Mouse (Mus musculus) frontal cortex, postnatal 10 days (tissue): ENCODE results near the gene Ky.

Experiments used
- DNase-seq, 2 experiments: peaks; one replicate each; pipeline ENCODE4 v3.0.0; 2022; ENCODE audit warnings: low spot score in 2 of 2, mixed read lengths in 1 of 2

The Ky gene

DNA sequence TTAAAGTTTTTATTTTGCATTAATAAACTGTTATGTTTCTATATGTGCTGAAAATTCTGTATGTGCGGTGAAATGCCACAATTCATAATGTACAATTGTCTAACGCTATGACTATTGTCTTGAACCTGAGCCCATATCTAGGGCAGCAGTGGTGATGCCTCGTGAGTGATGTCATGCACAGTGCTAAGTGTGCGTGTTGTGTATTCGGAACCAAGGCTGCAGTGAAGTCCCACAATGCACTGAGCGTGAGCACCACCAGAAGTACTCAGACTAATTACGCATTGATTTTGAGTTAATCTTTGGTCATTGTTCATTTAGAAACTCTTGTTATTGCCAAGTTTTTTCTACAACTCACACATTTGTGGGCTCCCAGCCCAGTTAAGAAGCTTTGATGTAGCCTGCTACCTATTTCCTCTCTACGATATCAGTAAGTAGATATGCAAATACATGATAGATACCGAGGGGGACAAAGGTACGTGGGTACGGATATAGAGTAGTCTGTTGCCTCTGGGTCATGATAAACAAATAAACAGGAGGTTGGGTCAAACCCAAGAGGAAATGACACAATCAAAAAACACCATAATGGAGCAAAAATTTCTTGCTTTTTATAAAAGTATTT, 3.4 kb upstream of the Ky start:
- no peak for DNase-seq

DNA sequence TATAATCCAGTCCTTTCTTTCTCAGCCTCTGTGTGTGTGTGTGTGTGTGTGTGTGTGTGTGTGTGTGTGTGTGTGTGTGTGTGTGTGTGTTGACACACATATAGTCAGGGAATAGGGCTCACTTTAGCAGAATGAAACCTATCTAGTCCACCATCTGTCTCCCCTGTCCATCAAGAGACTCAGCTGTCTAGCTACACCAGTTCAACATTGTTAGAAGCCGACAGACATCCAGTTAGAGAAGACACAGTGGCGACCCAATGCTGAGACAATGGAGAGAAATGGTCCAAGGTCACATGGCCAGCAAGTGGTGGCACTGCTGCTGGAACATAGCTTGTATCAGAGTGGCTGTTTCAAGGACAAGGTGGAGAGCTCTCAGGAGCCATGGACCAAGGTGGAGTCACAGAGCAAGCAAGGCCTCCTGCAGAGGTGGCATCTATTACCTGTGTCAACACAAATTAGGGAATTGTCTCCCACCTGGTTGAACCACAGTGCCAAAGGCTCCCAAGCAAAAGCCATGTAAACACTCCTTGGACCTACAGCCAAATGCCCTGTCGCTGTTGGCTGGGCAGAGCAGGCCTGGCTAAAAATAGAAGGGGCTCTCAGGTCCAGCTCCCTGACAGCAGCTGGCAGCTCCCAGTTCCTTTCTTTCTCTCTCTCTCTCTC, 703 bp upstream of the Ky start:
- no peak for DNase-seq

DNA sequence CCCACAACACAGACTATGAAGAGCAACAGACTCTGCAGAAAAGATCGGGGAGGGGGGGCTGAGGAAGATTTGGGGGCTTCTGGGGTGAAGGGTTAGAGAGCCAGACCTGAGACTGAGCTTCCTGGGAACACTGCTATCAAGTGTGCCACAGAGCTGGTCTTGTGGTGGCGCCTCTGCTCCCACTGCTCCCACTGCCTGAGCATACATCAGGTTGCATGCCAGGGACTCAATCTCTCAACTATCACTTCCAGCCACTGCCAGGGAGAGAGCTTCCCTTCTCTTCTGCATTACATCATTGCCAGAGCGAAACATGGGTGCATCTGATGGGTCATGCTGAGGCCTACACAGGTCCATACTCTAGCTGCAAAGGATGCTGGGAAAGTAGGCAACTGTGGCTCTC, 2.8 kb downstream of the Ky start:
- DNase-seq: no peak

DNA sequence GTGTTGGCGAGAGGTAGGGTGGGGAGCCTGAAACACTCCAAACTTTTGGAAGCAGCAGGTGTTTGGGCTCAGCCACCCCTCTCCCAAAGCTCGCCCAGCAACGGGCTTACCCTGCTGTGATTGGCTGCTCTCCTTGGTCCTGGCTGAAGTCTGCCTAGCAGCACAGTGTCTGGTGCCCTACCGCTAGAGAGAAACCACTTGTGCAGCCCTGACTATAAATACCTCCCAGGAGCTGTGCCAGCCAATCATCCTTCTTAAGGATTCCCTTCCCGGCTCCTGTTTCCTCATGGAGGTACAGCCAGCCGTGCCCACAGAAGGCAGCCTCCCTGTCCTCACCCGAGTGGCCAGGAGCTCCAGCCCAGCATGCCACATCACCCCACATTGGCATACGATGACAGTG, 5.9 kb downstream of the Ky start:
- DNase-seq: peak in 1 of 2 experiments; percentile 38

DNA sequence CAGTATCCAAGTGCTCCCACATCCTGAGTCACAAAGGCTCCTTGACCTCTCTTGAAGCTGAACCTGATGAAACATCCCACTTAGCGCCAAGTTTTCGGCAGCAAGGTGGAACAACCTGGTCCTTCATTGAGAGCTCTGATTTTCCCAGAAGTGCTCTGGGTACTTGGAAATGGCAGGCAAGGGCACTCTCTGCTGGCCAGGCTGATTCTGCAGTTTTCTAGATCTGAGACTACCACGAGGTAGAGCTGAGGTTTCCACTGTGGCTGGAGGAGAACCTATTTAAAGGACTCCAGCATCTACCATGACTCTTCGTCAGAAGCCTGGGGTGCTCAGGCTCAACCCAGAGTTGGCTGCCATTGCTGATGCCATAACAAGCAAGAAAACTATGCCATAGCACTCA, 8.0 kb downstream of the Ky start:
- no peak for DNase-seq

DNA sequence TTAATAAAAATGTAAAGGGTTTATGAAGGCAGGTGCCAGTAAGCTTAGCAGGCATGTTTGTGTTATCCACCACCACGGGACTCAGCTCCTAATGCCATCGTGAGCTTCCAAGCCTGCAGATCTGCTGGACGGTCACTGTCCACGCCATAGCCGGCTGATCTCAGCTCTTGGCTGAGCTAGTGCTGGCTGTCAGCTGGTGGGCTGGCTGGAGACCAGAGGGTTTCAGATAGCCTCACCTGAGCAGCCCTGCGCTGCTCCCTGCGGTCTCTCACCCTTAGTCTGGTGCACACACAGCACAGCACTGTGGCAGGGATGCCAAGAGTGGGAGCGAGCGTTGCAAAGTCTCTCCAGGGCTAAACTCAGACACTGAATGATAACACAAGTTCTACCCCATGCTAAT, 12.9 kb downstream of the Ky start:
- DNase-seq: no peak

DNA sequence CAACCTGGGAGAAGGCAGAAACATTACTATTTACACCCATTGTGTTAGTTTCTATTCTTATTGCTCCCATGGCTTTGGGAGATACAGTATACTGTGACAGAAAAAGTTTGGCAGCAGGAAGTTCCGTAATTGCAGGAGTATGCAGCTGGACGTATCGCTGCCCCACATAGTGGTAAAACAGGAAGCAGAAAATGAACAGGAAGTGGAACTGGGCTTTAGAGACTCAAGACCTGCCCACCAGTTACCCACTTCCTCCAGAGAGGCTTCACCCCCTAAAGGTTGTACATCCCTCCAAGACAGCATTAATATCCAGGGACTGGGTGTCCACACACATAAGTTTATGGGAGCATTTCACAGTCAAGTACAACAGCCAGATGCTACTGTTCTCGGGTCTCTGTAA, 15.8 kb downstream of the Ky start:
- no peak for DNase-seq

DNA sequence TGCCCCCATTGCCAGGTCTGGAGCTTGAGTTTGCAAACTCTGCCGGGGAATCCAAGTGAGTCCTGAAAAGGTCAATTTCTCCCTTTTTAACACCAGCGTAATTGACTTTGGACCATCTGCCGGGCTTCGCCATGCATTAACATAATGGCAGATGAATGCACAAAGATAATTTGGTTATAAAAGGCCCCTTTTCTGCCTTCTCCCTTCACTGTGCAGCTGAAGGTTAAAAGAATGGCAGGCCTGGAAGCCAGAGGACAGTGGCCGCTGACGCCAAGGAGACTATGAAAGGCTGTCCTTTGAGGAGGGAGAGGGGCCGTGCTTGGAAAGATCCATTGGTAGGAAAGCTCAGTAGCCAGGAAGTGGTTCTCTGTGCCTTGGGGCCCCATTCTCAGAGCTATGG, 22.6 kb downstream of the Ky start:
- DNase-seq: no peak

DNA sequence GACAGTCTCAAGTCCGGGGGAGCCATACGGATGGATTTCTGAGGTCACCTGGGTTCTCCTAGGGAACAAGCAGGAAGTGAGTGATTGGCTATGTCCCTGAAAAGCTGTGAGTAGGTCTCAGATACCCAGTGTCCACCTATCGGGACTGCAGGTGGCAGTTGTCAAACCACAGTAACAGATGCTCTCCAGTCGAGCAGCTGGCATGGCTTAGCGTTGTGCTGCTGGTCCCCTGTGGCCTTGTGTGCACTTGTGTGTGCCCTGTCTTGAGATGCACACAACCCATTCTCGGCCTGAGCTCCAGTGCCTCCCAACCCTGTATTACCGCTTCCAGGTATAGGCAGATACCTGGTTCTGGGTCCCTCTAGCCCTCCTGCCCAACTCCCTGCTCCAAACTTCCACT, 23.0 kb downstream of the Ky start:
- DNase-seq: no peak

DNA sequence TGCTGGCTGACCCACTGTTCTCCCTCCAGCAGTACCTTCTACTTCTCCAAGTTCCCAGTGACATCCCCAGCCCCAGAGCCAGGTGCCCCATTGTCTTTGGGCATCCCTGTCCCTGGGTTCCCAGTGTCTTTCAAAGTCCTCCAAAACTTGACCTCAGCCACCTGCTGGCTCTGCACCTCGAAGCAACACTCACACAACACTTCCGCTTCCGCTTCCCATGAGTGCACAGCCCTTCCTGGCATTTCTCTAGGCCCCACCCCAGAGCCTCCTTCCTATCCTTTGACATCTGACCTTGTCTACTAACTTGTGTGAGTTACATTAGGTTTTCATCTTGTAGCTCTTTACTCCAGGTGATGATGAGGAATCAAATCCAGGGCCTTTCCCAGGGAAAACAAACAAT, 23.5 kb downstream of the Ky start:
- DNase-seq: no peak

DNA sequence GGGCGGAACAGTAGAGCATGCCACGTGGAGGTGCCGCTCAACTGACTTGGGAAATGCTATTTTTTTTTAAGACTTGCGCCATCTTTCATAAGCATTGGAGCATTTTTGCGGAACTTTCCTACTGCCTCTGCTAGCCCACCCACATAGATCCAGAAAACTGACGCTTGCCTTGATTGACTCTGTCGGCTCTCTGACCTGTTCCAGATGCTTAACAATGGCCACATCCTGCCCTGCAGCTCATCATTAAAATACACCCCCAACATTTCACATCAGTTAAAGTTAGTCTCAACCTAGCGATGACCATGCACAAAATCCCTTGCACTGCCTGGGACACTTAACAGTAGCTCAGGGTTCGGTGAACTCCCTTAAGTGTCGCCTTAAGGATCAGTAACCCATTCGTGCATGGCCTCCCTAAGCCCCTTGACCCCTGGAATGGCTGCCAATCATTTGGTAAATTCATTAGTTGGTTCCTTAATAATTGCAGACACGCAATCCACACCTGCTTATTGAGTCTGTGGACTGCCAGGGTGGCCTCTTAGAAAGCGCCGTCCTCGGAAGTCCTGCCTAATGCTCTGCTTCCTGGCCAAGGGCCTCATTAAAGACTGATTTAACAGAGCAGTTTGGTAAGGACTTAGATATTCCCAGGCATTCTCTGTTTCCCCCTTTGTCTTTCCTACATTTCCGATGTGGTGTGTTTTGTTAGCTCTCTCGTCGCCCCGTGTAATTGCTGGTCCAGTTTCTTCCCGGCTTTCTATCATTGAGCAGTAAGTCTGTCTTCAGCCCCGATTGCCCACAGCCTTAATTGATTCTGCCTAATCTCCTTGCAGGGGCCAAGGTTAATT, 25.7 kb downstream of the Ky start:
- no peak for DNase-seq

DNA sequence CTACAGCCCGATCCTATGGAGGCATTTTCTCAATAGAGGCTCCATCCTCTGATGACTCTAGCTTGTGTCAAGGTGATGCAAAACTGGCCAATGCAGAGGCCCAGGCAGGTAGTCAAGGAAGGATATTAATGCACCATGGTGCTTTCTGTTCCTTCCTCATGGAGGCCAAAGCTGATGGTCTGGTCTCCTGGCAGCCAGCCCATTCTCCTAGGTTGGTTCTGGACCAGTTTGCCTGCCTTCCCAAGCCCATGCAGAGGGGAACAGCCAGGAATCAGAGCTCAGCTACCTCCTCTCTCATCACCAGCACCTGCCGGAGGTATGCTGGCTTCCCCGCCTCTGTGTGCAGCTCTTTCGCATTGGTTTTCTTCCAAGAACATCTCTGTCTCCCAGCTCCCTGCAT, 31.4 kb downstream of the Ky start:
- DNase-seq: no peak

DNA sequence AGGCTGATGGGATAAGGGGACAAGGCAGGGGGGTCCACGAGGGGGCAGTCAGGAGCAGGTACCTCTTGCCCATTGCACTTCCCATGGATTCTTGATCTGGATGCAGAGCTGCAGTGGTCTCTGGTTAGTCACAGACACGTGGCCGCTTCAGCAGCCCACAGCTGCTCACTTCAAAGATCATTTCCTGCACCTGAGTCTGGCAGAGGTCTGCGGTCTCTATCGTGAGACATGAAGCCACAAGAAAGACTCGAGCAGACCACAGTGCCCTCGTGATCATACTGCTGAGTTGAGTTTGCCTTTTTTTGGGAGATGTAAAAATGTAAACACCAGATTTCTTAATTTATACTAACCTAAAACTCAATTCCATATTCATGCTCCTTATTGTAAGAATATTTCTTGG, 34.1 kb downstream of the Ky start:
- DNase-seq: no peak

DNA sequence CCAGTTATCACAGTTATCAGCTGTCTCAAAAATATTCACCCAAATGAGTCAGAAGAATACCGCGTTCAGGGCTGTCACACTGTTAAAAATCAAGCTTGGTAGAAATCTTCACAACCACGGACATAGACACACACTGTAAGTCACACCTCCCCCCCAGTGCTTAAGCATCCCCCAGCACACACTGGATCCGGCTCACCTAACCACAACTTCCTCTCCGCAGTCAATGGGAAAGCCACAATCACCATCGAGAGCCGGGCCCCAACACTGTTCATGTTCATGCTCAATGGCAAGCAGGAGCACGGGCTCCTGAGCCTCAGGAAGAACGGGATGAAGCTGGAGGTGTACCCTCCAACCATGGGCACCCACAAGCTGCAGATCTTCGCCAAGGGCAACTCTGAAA, 36.1 kb downstream of the Ky start:
- DNase-seq: no peak

DNA sequence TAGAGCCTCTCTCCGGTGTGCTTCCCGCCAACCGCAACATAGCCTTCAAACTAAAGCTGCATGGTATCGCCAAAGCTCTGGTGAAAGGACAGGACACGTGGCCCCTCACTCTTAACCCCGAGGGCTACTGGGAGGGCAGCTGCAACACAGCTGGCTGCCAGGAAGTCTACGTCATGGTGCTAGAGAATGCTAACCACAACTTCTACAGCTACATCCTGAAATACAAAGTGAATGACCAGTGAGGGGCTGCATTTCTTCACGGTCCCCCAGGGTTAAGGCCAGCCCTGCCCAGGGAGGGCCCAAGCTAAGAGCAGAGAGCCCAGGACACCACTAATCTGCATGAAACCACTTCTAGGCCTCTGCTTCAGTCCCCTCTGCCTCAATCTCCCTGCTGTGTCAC, 37.0 kb downstream of the Ky start:
- no peak for DNase-seq

DNA sequence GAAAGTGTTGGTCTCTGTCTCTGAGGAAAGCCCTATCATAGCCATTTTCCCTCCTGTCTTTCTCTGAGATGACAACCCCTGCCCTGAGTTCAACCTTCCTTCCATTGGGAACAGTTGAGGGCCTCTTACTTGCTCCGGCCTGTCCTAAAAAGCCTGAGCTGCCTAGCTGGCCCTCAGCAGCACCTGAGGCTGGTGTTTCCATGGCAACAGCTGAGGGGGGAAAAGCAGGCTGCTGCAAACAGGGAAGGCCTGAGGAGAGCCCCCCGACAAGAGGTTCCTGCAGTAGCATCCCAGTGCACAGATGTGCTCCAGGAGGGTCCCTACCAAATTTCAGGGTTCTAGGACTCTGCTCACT, 38.2 kb downstream of the Ky start:
- no peak for DNase-seq

DNA sequence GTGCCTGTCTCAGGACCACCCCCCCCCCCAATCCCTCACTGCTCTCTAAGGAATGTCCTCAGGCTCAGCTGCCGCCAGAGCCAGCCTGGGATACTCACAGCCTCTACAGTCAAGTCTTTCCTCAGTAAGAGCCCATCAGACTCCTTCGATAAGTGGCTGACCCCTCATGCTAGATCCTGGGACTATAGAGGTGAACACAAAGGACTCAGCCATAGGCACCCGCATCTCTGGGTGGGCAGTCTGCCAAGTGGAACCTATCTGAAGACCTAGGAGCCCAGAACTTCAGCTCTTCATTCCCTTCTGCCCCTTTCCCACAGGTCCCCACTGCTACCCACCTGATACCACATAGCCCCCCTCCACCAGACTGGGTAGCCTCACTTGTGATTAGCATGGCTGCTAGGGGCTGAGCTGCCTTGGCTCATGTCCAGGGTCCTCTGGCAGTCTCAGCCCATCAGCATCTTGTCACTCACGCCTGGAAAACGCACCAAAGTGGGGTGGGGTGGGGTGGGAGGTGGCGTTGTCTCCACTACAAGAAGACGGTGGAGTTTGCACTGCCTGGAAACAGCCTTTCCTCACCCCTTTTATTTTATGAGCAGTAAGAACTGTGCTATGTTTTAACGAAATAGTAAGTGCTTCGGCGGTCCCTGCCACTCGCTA, 38.7 kb downstream of the Ky start:
- peak; percentile 23 to 40 for DNase-seq

DNA sequence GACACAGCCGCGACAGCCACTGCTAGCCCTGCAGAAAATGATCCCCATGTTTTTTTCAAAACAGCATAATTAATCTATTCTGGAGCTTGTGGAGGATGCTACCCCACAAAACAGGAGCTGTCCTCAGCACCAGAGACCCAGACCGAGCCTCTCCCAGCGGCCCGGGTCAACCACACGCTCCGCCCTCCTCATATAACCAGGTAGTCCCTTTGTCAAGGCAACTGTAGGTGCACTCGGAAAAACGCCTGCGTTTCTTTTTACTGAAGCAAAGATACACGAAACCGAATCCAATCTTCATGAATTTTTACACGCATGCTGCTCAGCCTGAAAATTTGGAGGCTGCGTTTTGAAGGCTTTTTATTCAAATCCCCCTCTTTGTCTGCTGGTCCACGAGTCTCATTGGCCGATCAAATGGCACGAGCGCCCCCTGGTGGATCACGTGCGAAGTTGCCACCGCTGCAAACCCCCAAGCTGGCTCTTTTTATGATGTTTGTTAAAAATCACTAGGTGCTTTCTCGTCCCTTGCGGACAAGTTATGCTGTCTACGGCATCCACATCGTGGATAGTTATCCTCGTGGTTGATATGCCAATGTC, 39.3 kb downstream of the Ky start:
- DNase-seq: peak; percentile 68 to 87

DNA sequence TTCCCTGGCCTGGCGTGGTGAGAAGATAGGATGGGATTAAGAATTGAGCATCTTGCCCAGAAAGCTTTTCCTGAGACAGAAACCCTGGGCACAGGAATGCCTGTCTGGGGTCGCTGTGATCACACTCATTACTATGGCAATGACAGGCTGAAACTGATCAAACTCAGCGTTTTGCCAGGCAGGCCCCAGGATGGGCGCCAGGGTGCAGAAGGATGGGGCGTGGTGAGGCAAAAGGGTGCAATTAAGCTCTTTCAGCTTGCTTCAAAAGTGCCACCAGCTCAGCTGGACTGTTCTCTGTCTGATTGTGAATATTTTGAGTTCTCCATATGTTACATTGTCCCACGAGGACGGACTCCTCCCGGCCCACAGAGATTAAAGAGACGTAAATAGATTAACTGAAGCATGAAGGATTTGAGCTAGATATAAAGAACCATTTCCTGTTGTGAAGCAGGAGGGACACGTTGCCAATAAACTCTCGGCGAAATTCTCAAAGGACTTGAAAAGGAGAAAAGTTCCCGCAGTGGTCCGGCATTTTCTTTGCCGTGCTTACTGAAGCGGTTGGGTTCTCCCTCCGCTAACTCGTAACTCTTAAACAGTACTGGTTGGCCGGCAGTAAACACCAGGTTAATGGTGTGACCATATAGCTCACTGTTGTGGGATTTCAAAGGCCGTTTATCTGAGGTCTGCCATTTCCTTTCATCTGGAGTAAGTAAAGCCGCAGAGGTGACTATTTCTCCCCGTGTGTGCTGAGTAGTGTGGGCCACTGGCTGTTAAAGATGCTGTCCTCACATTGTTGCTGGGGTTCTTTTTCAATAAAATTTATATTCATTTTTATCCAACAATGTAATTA, 40.1 kb downstream of the Ky start:
- peak; percentile 47 to 48 for DNase-seq

DNA sequence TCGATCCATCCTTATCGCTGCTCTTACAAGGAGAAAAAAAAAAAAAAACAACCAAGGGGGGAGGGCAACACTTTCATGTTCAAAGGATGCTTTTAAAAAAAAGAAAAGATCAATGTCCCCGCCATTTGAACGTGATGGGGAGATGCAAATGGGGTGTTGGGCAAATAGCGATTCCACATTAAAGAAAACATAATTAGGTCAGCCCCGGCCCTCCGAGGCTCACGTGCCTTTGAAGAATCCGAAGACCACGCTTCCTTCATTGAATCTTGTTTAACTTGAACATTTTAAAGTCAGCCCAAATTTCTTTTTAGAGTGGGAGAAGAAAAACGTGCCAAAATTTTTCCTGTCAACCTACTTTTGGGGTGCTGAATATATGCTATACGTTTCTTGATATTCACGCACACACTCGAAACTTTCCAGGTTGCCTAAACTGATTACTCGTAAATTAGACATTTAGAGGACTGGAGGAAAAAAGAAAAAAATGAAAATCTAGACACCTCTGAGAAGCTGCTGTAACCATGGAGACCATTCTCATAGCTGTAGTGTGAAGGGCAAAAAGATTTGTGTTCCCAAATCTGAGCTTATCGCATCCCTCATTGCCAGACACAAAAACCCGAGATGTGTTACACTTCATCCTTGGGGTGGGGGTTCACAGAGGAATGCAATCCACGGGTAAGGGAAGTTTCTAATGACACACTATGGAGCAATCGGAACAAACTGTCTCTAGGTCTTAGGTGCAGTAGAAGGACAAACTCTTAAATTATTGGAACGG, 40.9 kb downstream of the Ky start:
- no peak for DNase-seq

DNA sequence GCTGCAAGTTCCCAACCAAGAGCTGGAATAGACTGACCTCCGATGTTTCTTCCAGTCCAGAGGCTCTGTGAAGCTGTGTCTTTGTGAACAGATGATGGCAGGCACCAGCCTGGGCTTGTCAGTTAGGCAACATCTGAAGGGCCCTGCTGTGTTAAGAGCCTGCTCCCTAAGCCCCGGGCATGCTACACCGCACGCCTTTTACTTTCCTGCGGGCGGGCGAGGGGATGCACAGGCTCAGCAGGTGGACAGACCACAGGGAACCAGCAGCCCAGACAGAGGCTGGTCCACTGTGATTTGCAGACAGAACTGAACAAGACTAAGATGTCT, 41.4 kb downstream of the Ky start:
- DNase-seq: no peak
